Mouse (Mus musculus) embryonic fibroblast, embryonic 13.5 days (primary cell): Measurements from ENCODE around the gene Mlph.

Experiments used
- CTCF ChIP-seq: IDR thresholded peaks from 2 replicates; pipeline ENCODE4 v1.5.1; 2011; ENCODE audit warnings: mild to moderate bottlenecking, control low read depth, low read length, moderate library complexity, borderline replicate concordance; ENCODE audit not compliant: insufficient read depth
- POLR2A ChIP-seq: IDR thresholded peaks from 2 replicates; pipeline ENCODE4 v1.6.1; 2011; ENCODE audit warnings: low read depth, mild to moderate bottlenecking, control low read depth, low read length, moderate library complexity

- TF ChIP-seq POLR2A: no peak
- TF ChIP-seq CTCF: no peak
Observed at GRCm38 (mm10) chr1:90952808-90953207, 37.9 kb downstream of the Mlph start, which contains the start of gene Prlh.
